In the genomic region with DNA sequence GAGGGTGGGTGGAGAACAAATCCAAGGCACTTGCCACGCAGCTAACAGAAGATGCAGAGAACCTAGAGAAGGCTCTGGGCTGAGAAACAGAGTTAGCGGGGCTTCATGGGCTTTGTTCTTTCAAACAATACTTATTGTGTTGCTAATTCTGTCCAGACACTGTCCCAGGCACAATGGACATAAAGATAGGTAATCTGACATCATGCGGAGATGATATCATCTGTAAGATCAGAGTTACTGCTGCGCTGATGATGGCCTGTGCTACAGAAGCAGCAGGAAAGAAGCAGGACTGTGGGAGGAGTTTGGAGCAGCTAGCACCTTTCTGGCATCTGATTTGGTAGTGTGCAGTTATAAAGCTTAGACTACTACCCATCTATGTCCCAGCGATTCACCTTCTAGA, we compare ENCODE assay signal across 24 mouse cellular contexts. TPM values are rescaled to one million over a fixed set of nuclear protein-coding genes. Genes with fewer than 3 reads are reported as not detected.
"Had no signal": no experiment of that assay in that cellular context is flagged by ENCODE, and none has a peak within 500 bp of the region (broad histone marks: within the 10 kb centered on the region; RNA-seq: fewer than 3 reads in every experiment).

No protein-coding gene starts in this region.

- H3K27ac ChIP-seq: heart, adult 2 months; heart, embryonic 10.5 days; hindbrain, embryonic 10.5 days; hindbrain, embryonic 12.5 days; hindbrain, embryonic 14.5 days; intestine, embryonic 15.5 days; layer of hippocampus, adult 2 months; left cerebral cortex, adult 2 months; limb, embryonic 10.5 days; limb, embryonic 12.5 days; liver, embryonic 13.5 days had no signal

- H3K4me3 ChIP-seq: heart, adult 2 months; heart, embryonic 10.5 days; heart, embryonic 12.5 days; hindbrain, embryonic 10.5 days; hindbrain, embryonic 12.5 days; intestine, embryonic 15.5 days; layer of hippocampus, adult 2 months; left cerebral cortex, adult 2 months; limb, embryonic 10.5 days; limb, embryonic 12.5 days; liver, embryonic 13.5 days had no signal

- DNase-seq: gastrocnemius, postnatal 14 days; gastrocnemius, postnatal 36 days; heart, adult 11 months; heart, adult 2 months; heart, postnatal 10 days; heart, postnatal 4 days; kidney, adult 18-20 months; kidney, adult 8-10 months; kidney, postnatal 10 days; kidney, postnatal 25 days; kidney, postnatal 4 days; liver; liver, embryonic 13.5 days had no signal

RNA-seq across cellular contexts. Expression of gene Lrguk, which starts 42.1 kb away (rescaled TPM):
- total RNA-seq: gastrocnemius, adult 8-10 months had no signal
